Mouse (Mus musculus) c-Kit-positive CD71-positive TER-119-positive erythroid progenitor cells, embryonic 14.5 days (primary cell): ENCODE measurements at regions not wholly inside any gene's neighbourhood (a gene's known extent, or its start where the extent isn't known, plus 50 kb on each side); places are given as distances from the start of the nearest gene placed in this dataset.
"Not testable (repeated sequence)": the region's sequence is repeated elsewhere in the genome, so short reads cannot be mapped to it uniquely, and the experiment has no call there.

Experiments used
- DNase-seq: peaks from one replicate; pipeline ENCODE4 v3.0.0-alpha.2; 2013; ENCODE audit warnings: low spot score

GRCm38 (mm10) chr11:40510325-40511239 is 184.4 kb downstream of the Mat2b start:
- DNase-seq = no peak

DNA sequence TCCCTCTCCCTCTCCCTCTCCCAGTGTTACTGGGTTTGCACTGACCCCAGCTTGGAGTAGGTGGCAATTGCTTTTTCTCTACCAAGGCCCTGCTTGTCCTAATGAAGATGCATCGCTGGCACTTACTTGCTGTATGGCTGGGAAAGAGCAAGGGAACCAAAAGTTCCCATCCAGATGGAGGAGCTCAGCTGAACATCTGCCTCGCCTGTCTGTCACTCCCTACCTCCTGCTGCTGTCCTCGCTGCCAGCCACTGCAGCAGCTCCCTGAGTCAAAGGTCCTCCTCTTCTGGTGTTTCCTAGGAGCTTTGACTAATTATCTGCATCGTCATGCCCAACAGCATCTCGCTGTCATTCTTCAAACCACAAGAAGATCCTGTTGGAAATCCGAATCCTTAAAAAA is 203.4 kb downstream of the Mat2b start:
- DNase-seq = no peak

DNA sequence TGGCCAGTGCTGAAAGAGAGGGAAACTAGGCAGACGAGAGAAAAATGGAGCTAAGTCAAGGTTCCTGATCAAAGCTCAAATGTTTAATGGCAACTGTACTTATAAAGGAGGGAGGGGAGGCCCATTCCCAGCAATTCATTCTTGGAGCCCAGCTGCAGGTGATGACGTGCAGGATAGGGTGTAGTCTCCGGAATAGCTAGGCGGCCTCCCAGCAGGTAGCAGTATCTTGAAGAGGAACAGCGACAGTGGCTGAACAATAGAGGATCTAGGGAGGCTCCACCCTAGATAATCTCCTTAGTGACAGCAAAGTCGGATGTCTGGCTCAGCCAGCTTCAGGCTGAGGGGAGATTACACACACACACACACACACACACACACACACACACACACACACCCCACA is 216.8 kb downstream of the Mat2b start:
- DNase-seq = not testable (repeated sequence)

- DNase-seq = no peak
These were observed 217.7 kb downstream of the Mat2b start for GRCm38 (mm10) chr11:40477294-40477693.

DNA sequence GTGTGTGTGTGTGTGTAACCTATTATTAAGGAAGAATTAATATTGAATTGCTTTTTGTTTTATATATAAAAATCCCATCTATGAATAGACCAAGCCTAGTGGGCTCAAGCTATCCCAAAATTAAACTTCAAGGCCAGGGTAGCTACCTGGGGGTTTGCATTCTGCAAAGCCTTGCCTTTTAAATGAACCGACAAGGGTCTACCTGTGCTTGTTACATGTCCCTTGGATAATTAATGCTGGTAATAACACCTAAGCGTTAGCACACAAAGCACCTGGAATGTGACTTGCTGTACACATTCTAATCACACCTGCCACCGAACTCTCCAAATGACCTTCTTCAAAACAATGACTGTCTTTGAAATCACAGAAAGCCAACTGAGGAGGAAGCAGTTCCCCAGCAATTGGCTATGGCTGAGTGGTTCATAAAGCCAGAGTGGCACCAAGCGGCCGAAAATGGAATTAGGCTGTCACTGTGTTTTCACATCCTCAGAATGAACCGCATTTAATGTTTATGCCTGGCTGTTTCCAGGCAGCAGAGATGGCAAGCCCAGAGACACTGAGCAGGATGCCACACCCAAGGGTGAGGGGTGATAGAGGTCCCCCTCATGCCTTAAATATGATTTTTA is 225.8 kb downstream of the Mat2b start:
- no peak for DNase-seq

DNA sequence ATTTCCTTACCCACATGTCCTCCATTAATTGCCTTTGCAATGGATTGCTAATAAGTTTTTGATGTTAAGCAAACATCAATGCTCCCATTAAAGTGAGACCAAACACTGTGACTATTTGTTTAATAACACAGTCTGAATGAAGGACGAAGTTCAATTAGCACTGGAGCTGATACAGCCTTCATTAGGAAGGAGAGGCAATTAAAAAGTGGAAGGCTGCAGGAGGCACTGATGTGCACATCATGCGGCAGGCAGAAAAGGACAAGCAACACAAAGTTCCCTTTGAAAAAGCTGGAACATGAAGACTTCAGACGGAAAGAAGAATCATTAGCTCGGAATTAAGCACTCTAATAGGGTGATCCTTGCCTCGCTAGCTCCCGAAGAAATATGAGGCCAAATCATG is 238.4 kb downstream of the Mat2b start:
- DNase-seq = no peak

GRCm38 (mm10) chr11:40454994-40455393 is 240.0 kb downstream of the Mat2b start:
- not testable (repeated sequence) for DNase-seq

DNA sequence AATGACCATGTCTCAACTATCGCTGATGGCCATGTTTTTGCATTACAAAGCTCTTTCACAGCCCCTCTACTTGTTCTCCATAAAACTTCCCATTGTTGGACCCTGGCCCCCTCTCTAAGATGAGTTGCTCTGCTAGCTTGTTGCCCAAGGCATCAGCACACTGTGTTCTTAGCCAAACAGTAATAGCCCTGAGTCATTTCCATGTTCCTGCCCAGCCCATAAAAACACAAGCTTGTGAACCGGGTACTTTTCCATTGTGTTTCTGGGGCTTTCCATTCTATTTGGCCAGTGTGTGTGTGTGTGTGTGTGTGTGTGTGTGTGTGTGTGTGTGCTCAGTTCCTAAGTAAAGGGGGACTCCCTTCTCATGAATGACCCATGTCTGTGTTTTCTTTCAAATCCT is 248.2 kb downstream of the Mat2b start:
- DNase-seq = no peak

GRCm38 (mm10) chr11:40434002-40434401 is 261.0 kb downstream of the Mat2b start:
- DNase-seq = no peak

DNA sequence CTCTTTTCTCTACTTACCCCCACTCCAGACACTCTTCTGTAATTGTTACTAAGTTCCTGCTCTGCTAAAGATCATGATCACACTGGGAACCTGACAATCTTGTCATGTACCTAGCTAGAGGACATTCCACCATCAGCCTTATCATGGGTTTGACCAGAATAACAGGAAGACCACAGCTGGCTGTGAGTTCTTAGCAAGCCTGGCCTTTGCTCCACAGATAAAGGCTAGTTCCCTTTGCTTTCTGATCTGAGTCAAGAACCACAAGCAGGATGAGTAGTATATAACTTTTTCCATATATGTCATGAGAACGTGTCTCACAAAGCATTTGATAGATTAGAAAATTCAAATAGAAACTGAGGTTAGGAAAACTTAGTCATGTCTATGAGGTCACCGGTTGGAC is 266.1 kb downstream of the Mat2b start:
- DNase-seq = no peak

- DNase-seq = no peak
These were observed 270.7 kb downstream of the Mat2b start for GRCm38 (mm10) chr11:40424316-40424715.

DNA sequence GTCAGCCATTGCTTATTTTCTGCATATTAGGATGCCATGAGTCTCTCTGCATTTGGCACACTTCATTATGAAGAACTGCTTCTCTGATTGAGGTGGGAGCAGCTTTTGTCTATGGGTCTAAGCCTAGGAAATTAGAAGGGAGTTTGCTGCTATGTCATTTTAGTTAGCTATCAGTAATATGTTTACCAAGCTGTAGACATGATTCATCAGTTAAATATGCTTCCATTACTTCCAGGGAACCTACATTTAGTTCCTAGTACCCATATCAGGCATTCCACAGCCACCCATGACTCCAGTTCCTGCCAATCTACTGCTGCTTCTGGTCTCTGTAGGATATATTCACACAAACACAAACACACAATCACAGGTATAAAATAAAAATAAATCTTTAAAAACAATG is 287.4 kb downstream of the Mat2b start:
- no peak for DNase-seq

GRCm38 (mm10) chr11:40402249-40402648 is 292.8 kb downstream of the Mat2b start:
- DNase-seq = no peak

GRCm38 (mm10) chr11:40397453-40398104 is 297.4 kb downstream of the Mat2b start:
- DNase-seq = no peak

GRCm38 (mm10) chr11:40395331-40395730 is 299.7 kb downstream of the Mat2b start:
- DNase-seq = no peak

GRCm38 (mm10) chr11:40394864-40395266 is 300.1 kb downstream of the Mat2b start:
- no peak for DNase-seq

GRCm38 (mm10) chr11:40394283-40394758 is 300.7 kb downstream of the Mat2b start:
- DNase-seq = no peak

- no peak for DNase-seq
These were observed 314.3 kb downstream of the Mat2b start for GRCm38 (mm10) chr11:40380696-40381095.

DNA sequence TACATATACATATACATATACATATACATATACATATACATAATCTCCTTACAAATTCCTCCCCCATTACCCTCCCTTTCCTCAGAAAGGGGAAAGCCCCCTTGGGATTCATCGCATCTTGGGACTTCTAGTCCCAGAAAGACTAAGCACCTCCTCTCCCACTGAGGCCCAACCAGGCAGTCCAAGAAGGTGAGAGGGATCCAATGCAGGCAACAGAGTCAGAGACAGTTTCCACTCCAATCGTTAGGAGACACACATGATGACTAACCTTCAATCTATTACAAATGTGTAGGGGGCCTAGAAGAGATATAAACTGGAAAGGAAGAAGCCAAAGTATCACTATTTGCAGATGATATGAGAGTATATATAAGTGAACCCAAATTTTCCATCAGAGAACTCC is 323.3 kb downstream of the Mat2b start:
- DNase-seq = no peak

- no peak for DNase-seq
These were observed 328.4 kb downstream of the Mat2b start for GRCm38 (mm10) chr11:40366573-40366972.

DNA sequence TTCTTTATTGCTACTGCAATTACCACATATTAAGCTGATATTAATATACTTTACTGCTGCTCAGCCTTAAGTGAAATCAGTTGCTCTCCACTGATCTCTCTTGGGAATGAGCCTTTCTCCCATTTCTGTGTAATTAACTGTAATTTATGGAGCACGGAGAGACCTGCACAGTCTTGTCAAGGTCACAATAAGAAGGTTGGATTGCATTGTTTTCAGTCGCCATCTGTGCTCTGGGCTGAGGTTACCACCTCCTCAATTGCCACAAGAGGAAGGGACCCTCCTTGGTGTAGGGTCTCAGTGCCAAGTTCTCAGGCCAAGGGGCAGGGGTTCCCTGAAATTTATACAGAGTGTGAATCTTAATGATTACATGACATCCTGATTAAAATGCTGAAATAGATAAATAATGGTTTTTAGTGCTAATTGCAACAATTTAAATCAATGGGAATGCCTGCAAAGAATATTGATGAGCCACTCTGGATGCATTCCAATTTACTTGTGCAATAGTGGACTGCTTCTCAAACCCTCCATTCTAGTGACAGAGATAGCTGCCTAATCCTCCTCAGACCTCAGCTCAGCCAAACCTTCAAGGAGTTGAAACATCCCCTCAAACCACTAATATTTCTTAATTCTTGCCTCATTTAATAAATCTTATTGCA is 332.3 kb downstream of the Mat2b start:
- no peak for DNase-seq
